Mouse (Mus musculus) liver (tissue): ENCODE data around the gene Olfr316.
"Not testable (repeated sequence)": the region's sequence is repeated elsewhere in the genome, so short reads cannot be mapped to it uniquely, and the experiment has no call there.

ENCODE experiments used
- DNase-seq: peaks from one replicate; pipeline ENCODE4 v3.0.0-alpha.2; 2020; ENCODE audit warnings: mixed read lengths

The Olfr316 gene

GRCm38 (mm10) chr11:58752434-58752833, at the start of gene Olfr316:
Gene Olfr316, plus strand, starts transcription at chr11:58752734.
- DNase-seq: no peak

- DNase-seq: no peak
These were observed 43.4 kb upstream of the Olfr316 start for GRCm38 (mm10) chr11:58709086-58709485.

GRCm38 (mm10) chr11:58717723-58718122, 34.8 kb upstream of the Olfr316 start:
- not testable (repeated sequence) for DNase-seq

- no peak for DNase-seq
These were observed 32.8 kb upstream of the Olfr316 start for GRCm38 (mm10) chr11:58719701-58720100.

DNA sequence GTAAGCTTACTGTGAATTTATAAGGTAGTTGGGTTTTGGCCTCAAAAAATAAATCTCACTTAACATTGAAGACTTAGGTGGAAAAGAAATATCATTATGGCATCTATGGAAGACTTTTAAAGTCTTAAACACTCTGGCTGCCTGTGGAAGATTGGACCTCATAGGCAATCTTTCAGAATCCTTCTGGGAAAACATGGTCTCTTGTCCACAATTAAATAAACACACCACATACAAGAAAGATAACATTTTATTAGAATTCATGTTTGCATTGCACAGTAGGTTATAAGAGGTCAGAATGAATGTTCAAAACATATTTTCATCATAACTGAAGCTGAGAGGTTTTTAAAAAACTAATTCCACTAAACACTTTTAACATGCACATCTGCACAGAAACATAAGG, 28.6 kb upstream of the Olfr316 start, which contains the start of gene Olfr318:
Olfr318 (minus strand) TSS at position 101 of the 400 bp plus-strand sequence.
- no peak for DNase-seq

DNA sequence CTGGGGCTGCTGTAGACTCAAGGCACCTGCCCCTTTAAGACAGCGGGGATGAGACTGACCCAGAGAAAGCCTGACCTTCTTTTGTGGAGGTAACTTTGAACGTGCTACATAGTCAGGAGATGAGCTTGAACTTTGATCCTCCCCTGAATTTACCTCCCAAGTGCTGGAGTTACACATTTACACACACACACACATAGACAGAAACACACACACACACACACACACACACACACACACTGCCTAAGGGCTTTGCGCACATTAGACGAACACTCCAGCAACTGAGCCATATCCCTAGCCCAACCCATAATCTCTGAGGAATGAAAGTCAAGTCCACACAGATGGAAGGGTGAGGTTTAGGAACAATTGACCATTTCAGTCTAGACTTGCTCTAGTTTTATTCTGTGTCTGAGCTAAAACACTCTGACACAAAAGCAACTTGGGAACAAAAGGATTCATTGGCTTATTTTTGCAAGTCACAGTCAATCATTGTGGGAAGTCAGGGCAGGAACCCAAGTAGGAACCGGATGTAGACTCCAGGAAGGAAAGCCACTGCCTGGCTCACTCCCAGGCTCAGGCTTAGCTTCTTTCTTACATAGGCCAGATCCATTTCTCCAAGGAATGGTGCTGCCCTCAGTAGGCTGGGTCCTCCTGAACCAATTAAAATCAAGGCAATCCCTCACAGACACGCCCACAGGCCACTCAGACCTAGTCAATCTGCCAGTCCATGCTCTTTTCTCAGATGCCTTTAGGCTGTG, 24.5 kb upstream of the Olfr316 start:
- not testable (repeated sequence) for DNase-seq

DNA sequence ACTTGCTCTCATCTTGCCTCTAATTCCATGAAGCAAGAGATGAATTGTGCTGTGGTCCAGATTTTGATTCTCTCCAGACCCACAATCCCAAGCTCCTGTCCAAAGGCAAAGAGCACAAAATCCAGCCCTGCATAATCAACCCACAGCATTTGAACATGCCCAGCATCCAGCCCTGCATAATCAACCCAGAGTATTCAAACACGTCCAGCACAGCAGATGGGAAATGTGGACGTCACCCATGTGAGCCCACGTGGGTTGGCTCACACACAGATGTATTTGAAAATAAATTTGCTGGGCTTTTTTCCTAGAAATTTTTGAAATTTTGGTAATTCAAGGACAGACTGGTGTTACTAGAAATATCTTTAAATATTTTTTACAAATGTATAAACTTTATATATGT, 19.2 kb upstream of the Olfr316 start:
- no peak for DNase-seq

- DNase-seq: no peak
These were observed 13.7 kb upstream of the Olfr316 start, which contains the start of gene Olfr317 for GRCm38 (mm10) chr11:58738792-58739262. Gene Olfr317, minus strand, starts transcription at chr11:58739212.

DNA sequence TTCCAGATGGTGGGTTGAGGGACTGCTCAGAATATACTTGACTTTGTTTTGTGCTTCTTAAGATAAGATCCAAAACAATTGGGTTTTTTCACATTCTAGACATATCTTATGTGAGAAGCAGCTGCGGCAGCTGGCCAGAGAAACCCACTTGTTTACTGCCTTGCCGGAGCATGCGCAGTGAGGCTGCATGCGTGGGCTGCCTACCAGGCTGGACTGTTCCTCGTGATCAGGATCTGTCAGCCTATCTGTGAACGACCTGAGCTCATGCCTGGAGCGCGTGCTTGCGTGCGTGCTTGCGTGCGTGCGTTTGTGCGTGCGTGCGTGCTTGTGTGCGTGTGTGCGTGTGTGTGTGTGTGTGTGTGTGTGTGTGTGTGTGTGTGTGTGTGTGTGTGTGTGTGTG, 1.4 kb upstream of the Olfr316 start:
- not testable (repeated sequence) for DNase-seq

DNA sequence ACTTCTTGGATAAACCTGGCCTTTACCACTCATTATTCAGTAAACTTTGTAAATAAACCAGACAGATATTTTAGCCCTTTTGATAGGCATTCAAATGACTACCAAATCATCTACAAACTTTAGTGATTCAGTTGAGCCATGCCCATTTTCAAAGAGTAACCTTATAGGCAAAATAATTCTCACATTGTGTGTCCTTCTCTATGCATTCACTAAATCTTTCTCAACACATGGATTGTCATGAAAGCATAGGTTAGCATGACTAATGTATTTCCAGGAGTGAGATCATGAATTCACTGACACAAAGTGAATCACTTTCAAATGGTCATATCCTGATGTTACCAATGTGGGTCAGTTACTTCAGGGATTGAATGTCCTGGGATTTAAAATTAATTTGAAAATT, 20.4 kb downstream of the Olfr316 start, which contains the start of gene Olfr315:
Olfr315 (plus strand) TSS at position 301 of the 400 bp plus-strand sequence.
- DNase-seq: no peak

GRCm38 (mm10) chr11:58782480-58783089, 30.1 kb downstream of the Olfr316 start, which contains the start of gene Olfr314:
Gene Olfr314, plus strand, starts transcription at chr11:58782952.
- no peak for DNase-seq

DNA sequence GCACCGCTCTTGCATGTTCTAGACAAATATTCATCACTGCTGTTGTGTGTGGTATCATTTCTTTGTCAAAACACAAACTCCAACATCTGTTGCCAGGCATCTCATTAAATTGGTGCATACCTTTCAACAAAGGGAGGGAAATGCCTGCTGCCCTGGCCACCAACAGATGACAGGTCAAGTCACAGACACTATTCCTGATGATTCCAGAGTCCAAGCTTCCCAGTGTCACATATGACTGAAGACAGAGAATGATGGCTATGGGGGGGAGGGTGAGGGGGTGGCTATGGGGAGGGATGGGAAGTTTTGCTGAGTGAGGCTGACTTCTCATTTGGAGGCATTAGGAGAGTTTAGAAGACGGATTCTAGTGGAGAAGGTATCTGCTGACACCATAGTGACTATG, 31.6 kb downstream of the Olfr316 start:
- no peak for DNase-seq

DNA sequence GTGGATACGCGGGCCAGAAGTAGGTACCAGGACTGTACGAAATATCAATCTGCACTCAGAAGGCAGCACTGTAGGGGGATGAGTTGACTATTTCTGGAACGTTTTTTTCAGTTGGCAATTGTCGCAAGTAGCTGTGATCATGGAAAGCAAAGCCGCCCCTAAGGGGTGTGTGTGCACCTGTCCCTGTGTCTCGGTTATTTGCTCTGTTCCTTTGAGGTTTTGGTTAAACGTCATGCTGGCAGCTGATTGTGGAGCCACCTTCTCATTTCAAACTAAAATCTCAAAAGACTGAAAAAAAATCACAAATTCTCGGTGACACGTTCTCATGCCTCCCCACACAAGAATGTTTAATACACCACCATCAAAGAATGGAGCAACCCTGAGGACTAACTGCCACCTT, 35.1 kb downstream of the Olfr316 start:
- DNase-seq: no peak

DNA sequence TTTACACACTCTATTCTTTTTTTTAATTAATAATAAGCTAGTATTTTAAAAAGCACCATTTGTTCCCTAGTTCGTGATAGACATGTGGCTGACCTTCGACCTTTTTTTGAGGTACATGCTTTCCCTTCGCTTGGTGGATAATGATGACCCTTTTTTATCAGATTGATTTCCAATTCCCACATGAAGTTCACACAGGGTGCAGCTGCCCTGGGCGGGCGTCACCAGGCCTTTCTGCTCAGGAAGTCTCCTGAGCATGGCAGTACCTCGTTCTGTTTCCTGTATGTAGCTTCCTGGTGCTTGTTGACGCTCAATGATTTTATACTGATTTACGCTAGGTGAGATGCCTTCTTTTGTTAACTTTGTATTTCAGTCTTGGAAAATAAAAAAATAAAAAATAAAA, 35.8 kb downstream of the Olfr316 start:
- DNase-seq: no peak

- no peak for DNase-seq
These were observed 37.0 kb downstream of the Olfr316 start for GRCm38 (mm10) chr11:58789532-58789931.

DNA sequence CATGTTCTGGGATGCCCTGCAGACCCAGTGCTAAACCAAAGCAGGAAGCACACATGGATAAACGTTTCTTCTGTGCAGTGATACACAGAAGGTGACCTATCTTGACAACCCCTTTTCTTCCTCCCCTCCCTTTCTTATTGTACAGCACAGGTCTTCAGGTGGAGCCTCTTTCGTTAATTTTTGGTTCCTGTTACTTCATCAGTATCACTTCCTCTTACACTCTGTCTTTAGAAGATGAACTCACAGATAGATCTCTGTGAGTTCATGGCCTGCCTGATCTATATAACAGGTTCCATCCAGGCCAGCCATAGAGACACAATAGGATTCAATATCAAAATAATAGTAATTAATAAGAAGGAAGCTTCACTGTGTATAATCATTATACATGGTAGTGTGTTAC, 37.5 kb downstream of the Olfr316 start:
- no peak for DNase-seq

DNA sequence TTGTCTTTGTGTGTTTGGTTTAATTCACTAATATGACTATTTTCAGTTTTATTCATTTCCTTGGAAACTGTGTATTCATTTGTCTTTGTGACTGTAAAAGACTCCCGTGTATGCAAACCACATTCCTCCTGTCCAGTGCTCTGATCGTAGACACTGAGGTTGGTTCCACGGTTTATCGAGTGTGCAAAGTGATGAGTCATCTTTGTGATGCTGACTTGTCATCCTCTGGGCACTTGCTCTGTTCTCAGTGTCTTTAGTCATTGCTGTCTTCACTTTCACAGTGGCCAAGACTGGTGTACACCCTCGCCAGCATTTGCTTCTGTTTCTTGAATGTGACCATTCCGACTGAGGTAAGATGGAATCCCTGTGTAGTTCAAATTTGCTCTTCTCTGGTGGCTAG, 38.1 kb downstream of the Olfr316 start:
- DNase-seq: no peak

GRCm38 (mm10) chr11:58795856-58796255, 43.3 kb downstream of the Olfr316 start:
- no peak for DNase-seq

GRCm38 (mm10) chr11:58796850-58797249, 44.3 kb downstream of the Olfr316 start:
- no peak for DNase-seq

GRCm38 (mm10) chr11:58799747-58800146, 47.2 kb downstream of the Olfr316 start:
- DNase-seq: no peak

- DNase-seq: no peak
These were observed 49.2 kb downstream of the Olfr316 start, which contains the start of gene Fam183b for GRCm38 (mm10) chr11:58801558-58802228. Gene Fam183b, minus strand, starts transcription at chr11:58801960.

- DNase-seq: no peak
These were observed 51.3 kb downstream of the Olfr316 start for GRCm38 (mm10) chr11:58803871-58804270.

DNA sequence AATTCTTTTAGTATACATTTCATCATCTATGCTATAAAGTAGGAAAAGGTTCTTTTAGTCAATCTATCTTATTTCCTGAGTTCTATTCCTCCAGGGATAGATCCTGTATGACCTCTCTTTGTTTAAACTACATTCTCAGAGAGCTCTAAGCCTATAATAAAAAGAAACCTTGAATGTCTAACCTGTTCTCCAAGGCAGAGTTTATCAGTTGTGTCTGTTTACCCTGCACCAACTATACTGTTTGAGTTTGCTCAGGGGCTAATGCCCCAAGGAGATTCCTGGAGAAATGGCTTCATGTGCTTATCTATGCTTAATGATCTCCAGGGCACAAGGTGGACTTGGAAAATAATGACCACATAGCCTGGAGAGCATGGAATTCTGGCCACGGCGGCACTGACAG, 51.9 kb downstream of the Olfr316 start:
- DNase-seq: no peak
